Mouse (Mus musculus) ES-Bruce4 (cell line): ENCODE measurements at regions not wholly inside any gene's neighbourhood (a gene's known extent, or its start where the extent isn't known, plus 50 kb on each side); places are given as distances from the start of the nearest gene placed in this dataset.

Experiments used
- CTCF ChIP-seq: IDR thresholded peaks from one replicate; pipeline ENCODE4 v1.8.1; 2011; ENCODE audit warnings: low read depth, low read length
- EP300 ChIP-seq: IDR thresholded peaks from 2 replicates; pipeline ENCODE4 v1.6.1; 2011; ENCODE audit warnings: low read depth, low read length; ENCODE audit not compliant: insufficient read depth
- POLR2A ChIP-seq: IDR thresholded peaks from one replicate; pipeline ENCODE4 v1.8.1; 2011; ENCODE audit warnings: low read length; ENCODE audit not compliant: insufficient read depth

GRCm38 (mm10) chr9:14059228-14059779, 215.6 kb upstream of the Sesn3 start:
- TF ChIP-seq CTCF (no peak), POLR2A (no peak), EP300 (no peak)
